Mouse (Mus musculus): ENCODE measurements around the gene Lrfn2.

The Lrfn2 gene

GRCm38 (mm10) chr17:49031790-49032189 lies 99.6 kb downstream of the Lrfn2 start:
- no peak for DNase-seq (ENCODE audit: extremely low read depth, low read depth, low spot score)

GRCm38 (mm10) chr17:49033276-49033675 lies 101.1 kb downstream of the Lrfn2 start:
- DNase-seq (ENCODE audit: extremely low read depth, low read depth, low spot score) = no peak

- DNase-seq (ENCODE audit: extremely low read depth, low read depth, low spot score) = no peak
Measured at GRCm38 (mm10) chr17:49033686-49034250, 101.6 kb downstream of the Lrfn2 start.

- DNase-seq (ENCODE audit: extremely low read depth, low read depth, low spot score) = no peak
Measured at GRCm38 (mm10) chr17:49035052-49035451, 102.9 kb downstream of the Lrfn2 start.

- DNase-seq (ENCODE audit: extremely low read depth, low read depth, low spot score) = no peak
Measured at GRCm38 (mm10) chr17:49037163-49037950, 105.2 kb downstream of the Lrfn2 start.

- DNase-seq (ENCODE audit: extremely low read depth, low read depth, low spot score) = no peak
Measured at GRCm38 (mm10) chr17:49043806-49044640, 111.8 kb downstream of the Lrfn2 start.

- DNase-seq (ENCODE audit: extremely low read depth, low read depth, low spot score) = no peak
Measured at GRCm38 (mm10) chr17:49047921-49048320, 115.7 kb downstream of the Lrfn2 start.

GRCm38 (mm10) chr17:49051231-49051630 lies 119.1 kb downstream of the Lrfn2 start:
- DNase-seq (ENCODE audit: extremely low read depth, low read depth, low spot score) = no peak

- DNase-seq (ENCODE audit: extremely low read depth, low read depth, low spot score) = no peak
Measured at GRCm38 (mm10) chr17:49061141-49061540, 129.0 kb downstream of the Lrfn2 start.

- no peak for DNase-seq (ENCODE audit: extremely low read depth, low read depth, low spot score)
Measured at GRCm38 (mm10) chr17:49063789-49064188, 131.6 kb downstream of the Lrfn2 start.

- DNase-seq (ENCODE audit: extremely low read depth, low read depth, low spot score) = no peak
Measured at GRCm38 (mm10) chr17:49064526-49064925, 132.3 kb downstream of the Lrfn2 start.

- DNase-seq (ENCODE audit: extremely low read depth, low read depth, low spot score) = no peak
Measured at GRCm38 (mm10) chr17:49065050-49065449, 132.9 kb downstream of the Lrfn2 start.

- DNase-seq (ENCODE audit: extremely low read depth, low read depth, low spot score) = no peak
Measured at GRCm38 (mm10) chr17:49066748-49067147, 134.6 kb downstream of the Lrfn2 start.

GRCm38 (mm10) chr17:49078168-49078567 lies 146.0 kb downstream of the Lrfn2 start:
- no peak for DNase-seq (ENCODE audit: extremely low read depth, low read depth, low spot score)

- DNase-seq (ENCODE audit: extremely low read depth, low read depth, low spot score) = no peak
Measured at GRCm38 (mm10) chr17:49079647-49080046, 147.5 kb downstream of the Lrfn2 start.

GRCm38 (mm10) chr17:49083594-49084380 lies 151.6 kb downstream of the Lrfn2 start:
- no peak for DNase-seq (ENCODE audit: extremely low read depth, low read depth, low spot score)

- DNase-seq (ENCODE audit: extremely low read depth, low read depth, low spot score) = no peak
Measured at GRCm38 (mm10) chr17:49085111-49085510, 152.9 kb downstream of the Lrfn2 start.

- DNase-seq (ENCODE audit: extremely low read depth, low read depth, low spot score) = no peak
Measured at GRCm38 (mm10) chr17:49096781-49097544, 164.8 kb downstream of the Lrfn2 start.

- no peak for DNase-seq (ENCODE audit: extremely low read depth, low read depth, low spot score)
Measured at GRCm38 (mm10) chr17:49111399-49111798, 179.2 kb downstream of the Lrfn2 start.

GRCm38 (mm10) chr17:49111911-49112310 lies 179.7 kb downstream of the Lrfn2 start:
- DNase-seq (ENCODE audit: extremely low read depth, low read depth, low spot score) = no peak
